Mouse (Mus musculus) liver, postnatal 0 days (tissue): ENCODE data around the gene Sox21. TPM values are rescaled to one million over a fixed set of nuclear protein-coding genes. Genes with fewer than 3 reads are reported as not detected.

Experiments used
- ATAC-seq: fragments of 200-750 bp; cut with Nextera tagmentation; 2 replicates; pipeline ENCODE4 v1.8.0; 2017; ENCODE audit warnings: mild to moderate bottlenecking, moderate library complexity
- DNase-seq: peaks from one replicate; pipeline ENCODE4 v3.0.0-alpha.2; 2016
- H3K27ac ChIP-seq: fragments of 300-500 bp; sonication (generic); 2 replicates; pipeline ENCODE4 v1.5.1; 2014; ENCODE audit warnings: antibody characterized with exemption, moderate library complexity, mild to moderate bottlenecking, low read depth
- H3K27me3 ChIP-seq: fragments of 300-500 bp; sonication (generic); 2 replicates; pipeline ENCODE4 v1.6.1; 2014; ENCODE audit warnings: low read length, control low read depth, mixed read lengths; ENCODE audit not compliant: insufficient read depth
- H3K36me3 ChIP-seq: fragments of 300-500 bp; sonication (generic); replicated peaks from 2 replicates; pipeline ENCODE4 v1.6.1; 2014; ENCODE audit warnings: mild to moderate bottlenecking, control low read depth, low read length, moderate library complexity, mixed read lengths; ENCODE audit not compliant: insufficient read depth
- H3K4me1 ChIP-seq: fragments of 300-500 bp; sonication (generic); 2 replicates; pipeline ENCODE4 v1.6.1; 2014; ENCODE audit warnings: antibody characterized with exemption, mild to moderate bottlenecking, control low read depth; ENCODE audit not compliant: insufficient read depth
- H3K4me2 ChIP-seq: fragments of 300-500 bp; sonication (generic); 2 replicates; pipeline ENCODE4 v1.6.1; 2014; ENCODE audit warnings: low read depth, mild to moderate bottlenecking, low read length, moderate library complexity, mixed read lengths
- H3K4me3 ChIP-seq: fragments of 300-500 bp; sonication (generic); 2 replicates; pipeline ENCODE4 v1.5.1; 2014; ENCODE audit warnings: low read depth, low read length
- H3K9ac ChIP-seq: fragments of 300-500 bp; sonication (generic); replicated peaks from 2 replicates; pipeline ENCODE4 v1.6.1; 2014; ENCODE audit warnings: mild to moderate bottlenecking, moderate library complexity
- H3K9me3 ChIP-seq: fragments of 300-500 bp; sonication (generic); 2 replicates; pipeline ENCODE4 v1.6.1; 2016; ENCODE audit warnings: mild to moderate bottlenecking, control low read depth, low read length, mixed read lengths
- CTCF ChIP-seq: sonication (generic); IDR thresholded peaks from 2 replicates; pipeline ENCODE4 v1.5.1; 2016; ENCODE audit warnings: antibody characterized with exemption, low read depth
- EP300 ChIP-seq: IDR thresholded peaks from 2 replicates; pipeline ENCODE4 v1.6.1; 2016; ENCODE audit warnings: antibody characterized with exemption, low read depth, mild to moderate bottlenecking
- WGBS: fragments of 180-500 bp; shearing (Covaris S2); extraction: QIAGEN DNeasy Blood & Tissue Kit; methylation state at CpG from one replicate; pipeline ENCODE4 v1.1.7; 2014; ENCODE audit not compliant: insufficient replicate concordance; 5-methylcytosine and 5-hydroxymethylcytosine counted together
- polyA plus RNA-seq: library from polyadenylated mRNA; unstranded; fragments of >200 nt; fragmentation: Nextera tagmentation; extraction: Ambion mirVana; gene quantifications from 2 replicates; pipeline ENCODE4 v1.2.1, GENCODE M21; 2015

Sox21 gene
- polyA plus RNA-seq, 1 experiment from 2014 or later, result not detected

GRCm38 (mm10) chr14:118235973-118236885 lies 601 bp downstream of the Sox21 start:
- Histone ChIP-seq H3K9me3 (no peaks in the 10 kb centered on the region), H3K4me3 (peak overlapping the region; percentile 49), H3K4me2 (peak overlapping the region; percentile 79), H3K4me1 (peaks cover 22% of the 10 kb centered on the region; the same call in 1 of the 2 replicates), H3K36me3 (no peaks in the 10 kb centered on the region), H3K9ac (no peak overlapping the region), H3K27ac (no peak overlapping the region), H3K27me3 (peaks cover 92% of the 10 kb centered on the region)
- ATAC-seq (peak; percentile 13; the same call in 1 of the 2 replicates), DNase-seq (peak; percentile 31)
- 3% methylated on average over 70 of the region's 73 CpGs for WGBS
- no peak for TF ChIP-seq EP300
- TF ChIP-seq CTCF, result no peak

- 3% methylated on average over 45 of the region's 62 CpGs for WGBS
- no peaks in the 10 kb centered on the region for H3K9me3 ChIP-seq
- peaks cover 95% of the 10 kb centered on the region for H3K27me3 ChIP-seq
- H3K36me3 ChIP-seq, result no peaks in the 10 kb centered on the region
- H3K27ac ChIP-seq, result no peak overlapping the region
- peak overlapping the region; percentile 79 for H3K4me2 ChIP-seq
- H3K4me3 ChIP-seq, result peak overlapping the region; percentile 49
- DNase-seq, result peak; percentile 29
- no peak for TF ChIP-seq CTCF
- TF ChIP-seq EP300, result no peak
- peaks cover 22% of the 10 kb centered on the region; the same call in 1 of the 2 replicates for H3K4me1 ChIP-seq
- ATAC-seq, result no peak
- H3K9ac ChIP-seq, result no peak overlapping the region
Observed at GRCm38 (mm10) chr14:118235361-118235972, 1.4 kb downstream of the Sox21 start.

GRCm38 (mm10) chr14:118234541-118235210 lies 2.2 kb downstream of the Sox21 start:
- no peak for TF ChIP-seq CTCF
- TF ChIP-seq EP300, result no peak
- no peaks in the 10 kb centered on the region for H3K9me3 ChIP-seq
- H3K27ac ChIP-seq, result no peak overlapping the region
- WGBS, result under 1% methylated on average over 72 of the region's 84 CpGs
- no peak overlapping the region for H3K9ac ChIP-seq
- H3K36me3 ChIP-seq, result no peaks in the 10 kb centered on the region
- ATAC-seq (no peak), DNase-seq (no peak)
- H3K4me2 ChIP-seq, result peak overlapping the region; percentile 79
- peaks cover 95% of the 10 kb centered on the region for H3K27me3 ChIP-seq
- H3K4me3 ChIP-seq, result peak overlapping the region; percentile 49
- H3K4me1 ChIP-seq, result peaks cover 22% of the 10 kb centered on the region; the same call in 1 of the 2 replicates

GRCm38 (mm10) chr14:118233786-118234540 lies 2.9 kb downstream of the Sox21 start:
- peaks cover 22% of the 10 kb centered on the region; the same call in 1 of the 2 replicates for H3K4me1 ChIP-seq
- no peak for TF ChIP-seq CTCF
- 5% methylated on average over 26 of the region's 26 CpGs for WGBS
- H3K9ac ChIP-seq, result no peak overlapping the region
- no peak overlapping the region for H3K4me3 ChIP-seq
- H3K27ac ChIP-seq, result no peak overlapping the region
- no peak for DNase-seq
- H3K4me2 ChIP-seq, result no peak overlapping the region
- no peaks in the 10 kb centered on the region for H3K9me3 ChIP-seq
- no peak for ATAC-seq
- H3K36me3 ChIP-seq, result no peaks in the 10 kb centered on the region
- H3K27me3 ChIP-seq, result peaks cover 95% of the 10 kb centered on the region

- peaks cover 98% of the 10 kb centered on the region for H3K27me3 ChIP-seq
- no peaks in the 10 kb centered on the region for H3K9me3 ChIP-seq
- no peak for TF ChIP-seq EP300
- no peak for ATAC-seq
- no peak for DNase-seq
- peaks cover 22% of the 10 kb centered on the region; the same call in 1 of the 2 replicates for H3K4me1 ChIP-seq
- no peak overlapping the region for H3K9ac ChIP-seq
- H3K4me3 ChIP-seq, result no peak overlapping the region
- no peak overlapping the region for H3K27ac ChIP-seq
- 6% methylated on average over 8 of the region's 8 CpGs for WGBS
- no peak overlapping the region for H3K4me2 ChIP-seq
- no peaks in the 10 kb centered on the region for H3K36me3 ChIP-seq
Observed at GRCm38 (mm10) chr14:118232381-118232970, 4.4 kb downstream of the Sox21 start.
